Mouse (Mus musculus) spleen, postnatal 0 days (tissue): Measurements from ENCODE around the gene Recql. TPM values are rescaled to one million over a fixed set of nuclear protein-coding genes. Genes with fewer than 3 reads are reported as not detected.

Experiments
- polyA plus RNA-seq: library from polyadenylated mRNA; unstranded; fragments of >200 nt; fragmentation: Nextera tagmentation; extraction: Ambion mirVana; gene quantifications from 2 replicates; pipeline ENCODE4 v1.2.1, GENCODE M21; 2015

Recql gene
- 18.5 and 21.2 TPM in 2 replicates for polyA plus RNA-seq

GRCm38 (mm10) chr6:142387011-142387754, at the start of gene Recql, which contains the start of gene Golt1b:
Gene Recql (minus strand): TSS chr6:142387087.
Gene Golt1b (plus strand): TSS chr6:142387221.

DNA sequence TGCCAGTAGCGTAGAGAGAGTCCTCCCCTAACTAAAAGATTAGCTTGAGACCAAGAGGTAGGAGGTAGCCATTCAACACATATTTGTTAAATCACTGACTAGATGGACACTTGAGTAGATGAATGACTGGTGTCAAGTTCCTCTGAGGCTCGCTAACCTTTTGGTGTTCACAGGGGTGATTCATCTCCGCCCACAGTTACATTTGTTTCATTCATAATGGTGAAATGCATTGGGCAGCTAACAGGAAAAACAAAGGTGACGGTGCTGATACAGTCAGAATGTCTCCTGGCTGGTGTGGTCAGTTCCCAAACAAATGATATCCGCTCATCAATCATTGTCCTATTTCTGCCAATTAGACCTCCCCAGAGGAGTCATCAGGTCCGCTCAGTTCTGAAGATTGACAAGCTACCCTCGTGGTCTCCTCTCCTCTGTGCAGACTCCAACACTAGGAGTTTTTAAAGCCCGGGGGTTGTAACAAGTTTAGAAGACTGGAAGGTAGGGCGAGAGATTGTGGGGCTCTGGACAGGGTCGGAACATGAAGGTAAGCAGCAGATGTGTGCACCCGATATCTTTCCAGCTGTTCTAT, 26.1 kb upstream of the Recql start, which contains the start of gene Spx:
TSS of gene Spx (plus strand) at position 536 of the 586 bp plus-strand sequence.

GRCm38 (mm10) chr6:142345440-142346038, 41.3 kb downstream of the Recql start, which contains the start of gene Pyroxd1:
Gene Pyroxd1 (plus strand): TSS chr6:142345654.

DNA sequence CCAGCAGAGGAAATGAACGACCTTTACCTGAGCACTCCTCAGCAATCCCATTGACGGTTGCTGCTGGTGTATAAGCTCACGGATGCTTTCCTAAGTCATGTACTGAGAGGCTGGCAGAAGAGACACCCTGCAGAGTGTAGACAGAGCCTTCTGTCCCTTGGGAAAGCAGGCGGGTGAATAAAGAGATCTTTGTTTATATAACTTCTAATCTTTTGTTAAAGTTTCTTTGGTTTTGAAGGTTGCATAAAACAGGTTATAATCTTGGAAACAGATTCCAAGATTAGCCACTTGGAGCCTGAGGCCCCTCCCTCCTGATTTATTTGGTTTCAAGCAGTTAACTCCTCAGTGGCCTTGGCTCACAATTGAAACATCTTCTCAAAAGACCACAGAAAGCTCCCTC, 64.0 kb downstream of the Recql start, which contains the start of gene Slco1a5:
TSS of gene Slco1a5 (minus strand) at position 101 of the 400 bp plus-strand sequence.

Other genes starting within 250 kb of the Recql start
- 0.33 TPM in 1 of 2 replicates, not detected in the other for gene Slco1a6, start 178.6 kb downstream of the Recql start, polyA plus RNA-seq
- gene Iapp, start 88.7 kb downstream of the Recql start, polyA plus RNA-seq = 1.0 and 1.9 TPM in 2 replicates
- 0.06 TPM in 1 of 2 replicates, not detected in the other for gene Slco1a5, start 64.1 kb downstream of the Recql start, polyA plus RNA-seq
- 9.2 and 9.4 TPM in 2 replicates for gene Pyroxd1, start 41.4 kb downstream of the Recql start, polyA plus RNA-seq
- gene Golt1b, start 134 bp upstream of the Recql start, polyA plus RNA-seq = 44.5 and 47.2 TPM in 2 replicates
- 0.29 and 0.30 TPM in 2 replicates for gene Spx, start 26.4 kb upstream of the Recql start, polyA plus RNA-seq
- gene Gys2, start 86.0 kb upstream of the Recql start, polyA plus RNA-seq = not detected in 2 replicates
- 11.4 and 14.0 TPM in 2 replicates for gene Ldhb, start 120.9 kb upstream of the Recql start, polyA plus RNA-seq
- 10.4 and 12.3 TPM in 2 replicates for gene Kcnj8, start 184.5 kb upstream of the Recql start, polyA plus RNA-seq